Mouse (Mus musculus) forebrain, embryonic 10.5 days (tissue): ENCODE results near the gene Gipc3. TPM values are rescaled to one million over a fixed set of nuclear protein-coding genes. Genes with fewer than 3 reads are reported as not detected.

Experiments used
- DNase-seq: peaks from one replicate; pipeline ENCODE4 v3.0.0-alpha.2; 2017; ENCODE audit warnings: low spot score; ENCODE audit errors: extremely low spot score
- H3K27ac ChIP-seq: fragments of 300-500 bp; sonication (generic); 2 replicates; pipeline ENCODE4 v1.5.1; 2016; ENCODE audit warnings: mild to moderate bottlenecking
- H3K27me3 ChIP-seq: fragments of 300-500 bp; sonication (generic); 2 replicates; pipeline ENCODE4 v1.6.1; 2016; ENCODE audit warnings: mild to moderate bottlenecking; ENCODE audit not compliant: poor library complexity, severe bottlenecking
- H3K36me3 ChIP-seq: fragments of 300-500 bp; sonication (generic); replicated peaks from 2 replicates; pipeline ENCODE4 v1.6.1; 2016; ENCODE audit warnings: mild to moderate bottlenecking, moderate library complexity
- H3K4me1 ChIP-seq: fragments of 300-500 bp; sonication (generic); 2 replicates; pipeline ENCODE4 v1.6.1; 2016
- H3K4me3 ChIP-seq: fragments of 300-500 bp; sonication (generic); 2 replicates; pipeline ENCODE4 v1.5.1; 2016; ENCODE audit warnings: mild to moderate bottlenecking, moderate library complexity
- H3K9me3 ChIP-seq: fragments of 300-500 bp; sonication (generic); 2 replicates; pipeline ENCODE4 v1.6.1; 2016; ENCODE audit warnings: mild to moderate bottlenecking, moderate library complexity
- WGBS: fragments of 180-500 bp; shearing (Covaris S2); methylation state at CpG from one replicate; pipeline ENCODE4 v1.1.7; 2016; 5-methylcytosine and 5-hydroxymethylcytosine counted together
- polyA plus RNA-seq: library from polyadenylated mRNA; unstranded; fragments of >200 nt; fragmentation: Nextera tagmentation; extraction: Ambion mirVana; gene quantifications from 2 replicates; pipeline ENCODE4 v1.2.1, GENCODE M21; 2016

The Gipc3 gene
- polyA plus RNA-seq, 1 experiment from 2014 or later = not detected

GRCm38 (mm10) chr10:81335393-81336340 is 7.4 kb downstream of the Gipc3 start:
- no peaks in the 10 kb centered on the region for H3K36me3 ChIP-seq
- H3K4me3 ChIP-seq = peak overlapping the region; percentile 23
- peaks cover 81% of the 10 kb centered on the region for H3K27me3 ChIP-seq
- DNase-seq = no peak
- H3K9me3 ChIP-seq = no peaks in the 10 kb centered on the region
- 40% methylated on average over 19 of the region's 19 CpGs for WGBS
- H3K4me1 ChIP-seq = peaks cover 43% of the 10 kb centered on the region
- H3K27ac ChIP-seq = peak overlapping the region; percentile 80

GRCm38 (mm10) chr10:81334324-81334723 is 8.7 kb downstream of the Gipc3 start:
- H3K4me3 ChIP-seq = no peak overlapping the region
- 66% methylated on average over 11 of the region's 11 CpGs for WGBS
- no peak for DNase-seq
- H3K36me3 ChIP-seq = no peaks in the 10 kb centered on the region
- H3K27me3 ChIP-seq = peaks cover 83% of the 10 kb centered on the region
- peaks cover 48% of the 10 kb centered on the region for H3K4me1 ChIP-seq
- peak overlapping the region; percentile 80 for H3K27ac ChIP-seq
- H3K9me3 ChIP-seq = no peaks in the 10 kb centered on the region

DNA sequence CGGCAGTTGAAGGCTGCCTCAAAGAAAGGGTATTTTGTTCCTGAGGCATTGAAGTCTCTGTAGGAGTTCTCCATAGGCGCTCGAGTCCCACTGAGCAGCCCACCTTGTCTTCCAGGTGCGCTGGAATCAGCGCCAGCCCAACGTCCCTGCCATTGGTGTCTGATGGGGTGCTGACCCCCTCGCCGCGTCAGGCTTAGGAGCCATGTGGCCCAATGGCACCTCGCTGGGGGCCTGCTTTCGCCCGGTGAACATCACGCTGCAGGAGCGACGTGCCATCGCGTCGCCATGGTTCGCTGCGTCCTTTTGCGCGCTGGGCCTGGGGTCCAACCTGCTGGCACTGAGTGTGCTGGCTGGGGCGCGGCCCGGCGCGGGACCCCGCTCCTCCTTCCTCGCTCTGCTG is 10.8 kb downstream of the Gipc3 start:
- DNase-seq = no peak
- Histone ChIP-seq H3K27me3 (peaks cover 67% of the 10 kb centered on the region), H3K27ac (peak overlapping the region; percentile 51; the same call in 1 of the 2 replicates), H3K36me3 (peaks cover 15% of the 10 kb centered on the region), H3K4me1 (peaks cover 58% of the 10 kb centered on the region), H3K4me3 (peak overlapping the region; percentile 36), H3K9me3 (no peaks in the 10 kb centered on the region)
- WGBS = 14% methylated on average over 29 of the region's 29 CpGs

DNA sequence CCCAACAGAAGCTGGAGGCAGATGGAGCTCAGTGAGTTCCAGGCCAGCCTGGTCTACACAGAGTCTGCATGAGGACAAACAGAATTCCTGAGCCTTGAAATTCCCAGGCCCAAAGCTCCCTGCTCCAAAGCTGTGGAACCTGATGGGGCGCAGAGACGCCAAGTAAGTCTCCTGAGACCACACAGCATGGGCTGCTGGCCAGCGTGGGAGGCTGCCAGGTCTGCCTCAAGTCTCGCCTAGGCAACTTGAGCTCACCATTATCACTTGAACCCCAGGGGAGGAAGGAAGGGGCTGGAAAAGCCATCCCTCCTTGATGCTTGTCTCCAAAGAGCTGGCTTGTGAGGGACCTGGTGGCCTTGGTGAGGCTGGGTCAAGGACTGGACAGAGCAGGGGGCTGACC is 13.1 kb downstream of the Gipc3 start:
- no peak overlapping the region for H3K27ac ChIP-seq
- peaks cover 37% of the 10 kb centered on the region for H3K36me3 ChIP-seq
- no peak for DNase-seq
- 74% methylated on average over 4 of the region's 4 CpGs for whole genome bisulfite sequencing
- no peak overlapping the region; the same call in 1 of the 2 replicates for H3K4me3 ChIP-seq
- peaks cover 49% of the 10 kb centered on the region for H3K27me3 ChIP-seq
- no peaks in the 10 kb centered on the region for H3K9me3 ChIP-seq
- peaks cover 41% of the 10 kb centered on the region for H3K4me1 ChIP-seq

DNA sequence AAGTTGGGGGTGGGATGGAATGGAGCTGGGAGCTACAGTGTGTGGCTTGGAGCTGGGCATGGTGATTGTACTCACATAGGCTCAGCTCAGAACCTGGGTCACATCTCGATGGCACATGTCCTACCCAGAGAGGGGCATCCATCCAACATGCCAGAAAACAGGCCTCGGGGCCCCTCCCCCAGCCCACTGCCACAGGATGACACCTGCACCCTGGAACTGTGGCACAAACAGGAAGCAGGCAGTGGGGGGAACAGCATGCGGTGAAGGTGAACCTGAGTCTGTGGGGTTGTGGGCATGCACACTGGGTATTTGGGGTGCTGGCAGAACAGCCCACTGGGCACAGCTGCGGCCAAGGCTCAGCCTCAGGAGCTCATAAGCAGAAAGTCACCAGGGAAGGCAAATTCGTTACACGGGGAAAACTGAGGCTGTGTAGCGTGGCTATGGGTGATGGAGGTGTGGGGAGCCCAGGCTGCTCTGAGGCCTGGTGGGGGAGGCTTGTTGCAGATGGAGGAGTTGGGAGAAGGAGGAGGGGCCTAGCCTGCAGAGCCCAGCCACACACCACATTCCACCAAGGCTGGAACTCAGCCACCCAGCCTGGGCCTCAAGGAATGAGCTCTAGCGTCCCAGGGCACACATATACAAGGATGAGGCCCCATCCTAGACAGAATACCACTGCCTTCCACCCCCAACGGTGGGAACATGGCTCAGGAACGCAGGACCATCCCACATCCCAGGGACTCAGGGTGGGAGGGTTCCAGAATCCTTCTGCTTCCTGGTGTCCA is 13.7 kb downstream of the Gipc3 start:
- H3K4me1 ChIP-seq = peaks cover 35% of the 10 kb centered on the region
- WGBS = 73% methylated on average over 10 of the region's 10 CpGs
- H3K27ac ChIP-seq = no peak overlapping the region
- DNase-seq = no peak
- peak overlapping the region; percentile 2 for H3K4me3 ChIP-seq
- peaks cover 43% of the 10 kb centered on the region for H3K27me3 ChIP-seq
- peaks cover 44% of the 10 kb centered on the region for H3K36me3 ChIP-seq
- no peaks in the 10 kb centered on the region for H3K9me3 ChIP-seq

DNA sequence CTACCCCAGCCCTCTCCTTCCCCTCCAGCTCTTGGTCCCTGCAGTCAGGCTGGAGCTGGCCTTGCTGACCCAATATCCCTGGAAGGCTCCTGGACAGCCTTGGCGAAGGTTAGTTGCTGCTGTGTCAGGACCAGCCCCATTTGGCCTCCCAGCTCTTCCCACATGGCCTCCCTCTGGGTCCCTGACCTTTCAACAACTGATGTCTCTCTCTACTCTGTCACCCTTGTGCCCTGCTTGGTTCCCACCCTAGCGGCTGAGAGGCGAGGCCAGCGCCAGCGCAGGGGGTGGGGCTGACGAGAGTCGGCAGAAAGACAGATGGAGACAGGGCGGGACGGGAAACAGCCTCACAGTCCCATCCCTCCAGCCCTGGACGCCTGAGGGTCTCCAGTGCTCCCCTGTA is 14.7 kb downstream of the Gipc3 start, which contains the start of gene Tbxa2r:
Gene Tbxa2r (plus strand): TSS at position 346 of the 400 bp plus-strand sequence.
- Histone ChIP-seq H3K4me1 (peaks cover 36% of the 10 kb centered on the region), H3K27ac (peak within 1 kb of the TSS; percentile 58), H3K36me3 (peaks cover 54% of the 10 kb centered on the region), H3K4me3 (peak within 1 kb of the TSS; percentile 9; the same call in 1 of the 2 replicates), H3K27me3 (peaks cover 34% of the 10 kb centered on the region), H3K9me3 (no peaks in the 10 kb centered on the region)
- DNase-seq = no peak
- WGBS = 19% methylated on average over 10 of the region's 10 CpGs

DNA sequence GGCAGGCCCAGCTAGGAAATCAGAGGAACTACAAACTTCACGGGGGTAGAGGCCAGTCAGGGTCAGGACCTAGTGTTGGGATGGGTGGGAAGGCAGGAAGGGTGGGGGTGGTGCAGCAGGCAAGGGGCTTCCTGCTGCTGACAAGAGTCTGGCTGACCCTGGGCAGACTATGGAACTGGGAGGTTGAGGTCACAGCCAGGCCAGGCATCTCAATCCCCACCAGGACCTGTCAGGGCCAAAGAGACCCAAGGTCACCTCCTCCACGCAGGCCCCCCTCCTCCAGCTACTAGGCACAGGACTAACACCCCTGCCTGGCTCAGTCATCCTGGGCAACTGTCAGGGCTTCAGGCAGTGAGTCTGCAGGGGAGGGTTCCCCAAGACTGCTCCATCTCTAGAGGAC is 15.1 kb downstream of the Gipc3 start:
- Histone ChIP-seq H3K4me3 (peak overlapping the region; percentile 9; the same call in 1 of the 2 replicates), H3K4me1 (peaks cover 36% of the 10 kb centered on the region), H3K9me3 (no peaks in the 10 kb centered on the region), H3K36me3 (peaks cover 58% of the 10 kb centered on the region), H3K27me3 (peaks cover 30% of the 10 kb centered on the region), H3K27ac (peak overlapping the region; percentile 58)
- 44% methylated on average over 2 of the region's 2 CpGs for WGBS
- no peak for DNase-seq

GRCm38 (mm10) chr10:81326858-81327257 is 16.2 kb downstream of the Gipc3 start:
- WGBS = 82% methylated on average over 6 of the region's 6 CpGs
- Histone ChIP-seq H3K4me1 (peaks cover 38% of the 10 kb centered on the region), H3K9me3 (no peaks in the 10 kb centered on the region), H3K4me3 (no peak overlapping the region), H3K36me3 (peaks cover 67% of the 10 kb centered on the region), H3K27ac (no peak overlapping the region), H3K27me3 (peaks cover 19% of the 10 kb centered on the region)
- DNase-seq = no peak

- Histone ChIP-seq H3K9me3 (no peaks in the 10 kb centered on the region), H3K27me3 (peaks cover 12% of the 10 kb centered on the region), H3K4me3 (no peak overlapping the region), H3K27ac (0 out of 2 replicates have a peak overlapping the region, but pooled peaks have one; percentile 5), H3K4me1 (peaks cover 42% of the 10 kb centered on the region), H3K36me3 (peaks cover 67% of the 10 kb centered on the region)
- 96% methylated on average over 18 of the region's 18 CpGs for WGBS
- DNase-seq = no peak
Measured at GRCm38 (mm10) chr10:81325781-81326180, 17.3 kb downstream of the Gipc3 start.

DNA sequence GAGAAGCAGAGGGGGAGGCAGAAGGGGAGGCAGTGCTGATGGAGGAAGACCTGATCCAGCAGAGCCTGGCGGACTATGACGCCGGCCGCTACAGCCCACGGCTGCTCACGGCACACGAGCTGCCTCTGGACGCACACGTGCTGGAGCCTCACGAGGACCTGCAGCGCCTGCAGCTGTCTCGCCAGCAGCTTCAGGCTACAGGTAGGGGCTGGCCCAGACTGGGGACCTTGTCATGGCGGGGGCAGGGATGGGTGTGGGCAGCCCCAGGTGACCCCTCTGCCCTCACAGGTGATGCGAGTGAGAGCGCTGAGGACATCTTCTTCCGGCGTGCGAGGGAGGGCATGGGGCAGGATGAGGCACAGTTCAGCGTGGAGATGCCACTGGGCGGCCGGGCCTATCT is 17.9 kb downstream of the Gipc3 start:
- H3K27me3 ChIP-seq = peaks cover 5% of the 10 kb centered on the region
- H3K27ac ChIP-seq = no peak overlapping the region
- no peak overlapping the region for H3K4me3 ChIP-seq
- WGBS = 98% methylated on average over 21 of the region's 21 CpGs
- peaks cover 67% of the 10 kb centered on the region for H3K36me3 ChIP-seq
- DNase-seq = no peak
- no peaks in the 10 kb centered on the region for H3K9me3 ChIP-seq
- H3K4me1 ChIP-seq = peaks cover 42% of the 10 kb centered on the region

DNA sequence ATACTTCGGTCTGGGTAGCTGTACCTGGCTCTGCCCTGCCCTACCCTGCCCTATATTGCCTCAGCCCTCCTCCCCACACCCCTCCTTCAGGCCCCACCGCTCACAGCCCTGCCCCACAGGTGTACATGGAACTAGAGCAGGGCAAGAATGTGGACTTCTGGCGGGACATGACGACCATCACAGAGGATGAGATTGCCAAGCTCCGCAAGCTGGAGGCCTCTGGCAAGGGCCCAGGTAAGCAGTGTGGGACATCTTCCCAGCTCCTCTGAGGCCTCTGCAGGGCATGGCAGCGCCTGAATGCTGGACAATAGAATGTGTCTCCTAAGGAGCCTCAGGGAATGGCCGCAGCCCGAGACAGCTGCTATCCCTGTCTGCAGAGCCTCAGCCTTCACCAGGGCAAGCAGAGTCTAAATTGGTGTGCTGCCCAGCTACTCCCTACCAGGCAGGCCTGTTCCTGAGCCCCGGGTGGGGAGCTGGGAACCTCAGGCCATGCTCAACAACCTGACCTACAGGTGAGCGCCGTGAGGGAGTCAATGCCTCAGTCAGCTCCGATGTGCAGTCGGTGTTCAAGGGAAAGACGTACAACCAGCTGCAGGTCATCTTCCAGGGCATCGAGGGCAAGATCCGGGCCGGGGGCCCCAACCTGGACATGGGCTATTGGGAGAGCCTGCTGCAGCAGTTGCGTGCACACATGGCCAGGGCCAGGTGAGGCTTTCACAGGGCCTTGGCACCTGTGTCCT is 19.1 kb downstream of the Gipc3 start:
- WGBS = 94% methylated on average over 18 of the region's 18 CpGs
- Histone ChIP-seq H3K36me3 (peaks cover 67% of the 10 kb centered on the region), H3K27ac (no peak overlapping the region), H3K9me3 (no peaks in the 10 kb centered on the region), H3K4me3 (peak overlapping the region; percentile 18), H3K4me1 (peaks cover 41% of the 10 kb centered on the region), H3K27me3 (no peaks in the 10 kb centered on the region)
- no peak for DNase-seq

DNA sequence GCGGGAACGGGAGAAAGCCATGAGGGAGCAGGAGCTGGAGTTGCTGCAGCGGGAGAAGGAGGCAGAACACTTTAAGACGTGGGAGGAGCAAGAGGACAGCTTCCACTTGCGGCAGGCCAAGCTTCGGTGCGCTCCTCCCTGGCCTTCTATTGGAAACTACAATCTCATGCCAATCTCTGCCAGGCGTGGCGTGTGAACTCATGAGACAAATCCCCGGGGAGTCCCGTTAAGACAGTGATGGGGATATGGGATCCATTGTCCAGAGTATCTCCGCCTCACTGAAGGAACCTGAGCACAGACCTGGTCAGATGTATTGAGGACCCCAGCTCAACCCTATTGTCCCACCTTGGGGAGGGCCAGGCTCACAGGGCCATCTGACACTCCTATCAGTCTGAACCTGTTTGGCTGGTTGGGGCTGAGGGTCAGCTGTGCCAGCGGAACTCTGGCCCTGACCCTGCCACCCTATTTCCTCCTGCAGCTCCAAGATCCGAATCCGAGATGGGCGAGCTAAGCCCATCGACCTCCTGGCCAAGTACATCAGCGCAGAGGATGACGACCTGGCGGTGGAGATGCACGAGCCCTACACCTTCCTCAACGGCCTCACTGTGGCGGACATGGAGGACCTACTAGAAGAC is 19.8 kb downstream of the Gipc3 start:
- H3K36me3 ChIP-seq = peaks cover 68% of the 10 kb centered on the region
- H3K27ac ChIP-seq = no peak overlapping the region
- DNase-seq = no peak
- H3K9me3 ChIP-seq = no peaks in the 10 kb centered on the region
- 94% methylated on average over 23 of the region's 23 CpGs for WGBS
- no peaks in the 10 kb centered on the region for H3K27me3 ChIP-seq
- peak overlapping the region; percentile 96 for H3K4me3 ChIP-seq
- H3K4me1 ChIP-seq = peaks cover 41% of the 10 kb centered on the region
